Mouse (Mus musculus): ENCODE results near the gene Esr2.
"Not testable (repeated sequence)": the region's sequence is repeated elsewhere in the genome, so short reads cannot be mapped to it uniquely, and the experiment has no call there.

Gene Esr2

GRCm38 (mm10) chr12:76177000-76177863 lies at the start of gene Esr2:
Gene Esr2 (minus strand): TSS chr12:76177259.
- DNase-seq (ENCODE audit: low read depth) = peak; percentile 52

- not testable (repeated sequence) for DNase-seq (ENCODE audit: low read depth)
Observed at GRCm38 (mm10) chr12:76222104-76222503, 45.0 kb upstream of the Esr2 start.

GRCm38 (mm10) chr12:76216716-76217115 lies 39.7 kb upstream of the Esr2 start:
- DNase-seq (ENCODE audit: low read depth) = no peak

DNA sequence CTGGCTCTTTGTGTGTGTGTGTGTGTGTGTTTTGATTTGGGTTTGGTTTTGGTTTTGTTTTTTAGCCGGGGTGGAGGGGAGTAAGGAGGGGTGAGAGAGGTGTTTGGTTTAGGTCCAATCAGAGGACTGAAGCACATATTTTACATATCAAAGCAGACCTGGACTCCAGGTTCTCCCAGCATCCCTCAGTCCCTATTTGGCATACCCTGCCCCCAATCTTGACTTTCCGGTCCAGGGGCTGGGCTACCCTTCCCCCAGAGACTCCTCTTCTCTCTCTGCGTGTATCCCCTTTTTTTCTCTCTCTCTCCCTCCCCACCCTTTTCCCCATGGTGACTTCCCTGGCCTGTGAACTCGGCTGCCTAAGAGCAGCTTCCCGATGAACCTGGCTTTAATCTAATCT lies 38.1 kb upstream of the Esr2 start:
- DNase-seq (ENCODE audit: low read depth) = no peak

- DNase-seq (ENCODE audit: low read depth) = no peak
Observed at GRCm38 (mm10) chr12:76209429-76209974, 32.4 kb upstream of the Esr2 start.

DNA sequence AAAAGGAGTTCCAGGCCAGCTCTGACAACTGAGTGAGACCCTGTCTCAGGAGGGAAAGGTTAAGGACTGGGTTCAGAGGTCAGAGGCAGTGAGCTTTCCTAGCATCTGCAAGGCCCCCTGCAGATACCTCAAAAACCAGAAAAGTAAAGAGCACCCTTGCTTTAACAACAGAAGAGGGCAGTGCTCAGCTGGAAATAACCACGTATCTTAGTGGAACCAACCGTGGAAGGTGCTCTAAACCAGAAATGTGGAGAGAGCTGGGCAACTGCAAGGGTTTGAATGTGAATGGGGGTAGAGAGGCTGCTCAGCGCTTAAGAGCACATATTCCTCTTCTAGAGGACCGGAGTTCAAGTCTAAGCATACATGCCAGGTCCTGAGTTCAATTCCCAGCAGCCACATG lies 23.3 kb upstream of the Esr2 start:
- no peak for DNase-seq (ENCODE audit: low read depth)

GRCm38 (mm10) chr12:76197071-76197470 lies 20.0 kb upstream of the Esr2 start:
- no peak for DNase-seq (ENCODE audit: low read depth)

GRCm38 (mm10) chr12:76196709-76197054 lies 19.6 kb upstream of the Esr2 start:
- DNase-seq (ENCODE audit: low read depth) = peak; percentile 88

DNA sequence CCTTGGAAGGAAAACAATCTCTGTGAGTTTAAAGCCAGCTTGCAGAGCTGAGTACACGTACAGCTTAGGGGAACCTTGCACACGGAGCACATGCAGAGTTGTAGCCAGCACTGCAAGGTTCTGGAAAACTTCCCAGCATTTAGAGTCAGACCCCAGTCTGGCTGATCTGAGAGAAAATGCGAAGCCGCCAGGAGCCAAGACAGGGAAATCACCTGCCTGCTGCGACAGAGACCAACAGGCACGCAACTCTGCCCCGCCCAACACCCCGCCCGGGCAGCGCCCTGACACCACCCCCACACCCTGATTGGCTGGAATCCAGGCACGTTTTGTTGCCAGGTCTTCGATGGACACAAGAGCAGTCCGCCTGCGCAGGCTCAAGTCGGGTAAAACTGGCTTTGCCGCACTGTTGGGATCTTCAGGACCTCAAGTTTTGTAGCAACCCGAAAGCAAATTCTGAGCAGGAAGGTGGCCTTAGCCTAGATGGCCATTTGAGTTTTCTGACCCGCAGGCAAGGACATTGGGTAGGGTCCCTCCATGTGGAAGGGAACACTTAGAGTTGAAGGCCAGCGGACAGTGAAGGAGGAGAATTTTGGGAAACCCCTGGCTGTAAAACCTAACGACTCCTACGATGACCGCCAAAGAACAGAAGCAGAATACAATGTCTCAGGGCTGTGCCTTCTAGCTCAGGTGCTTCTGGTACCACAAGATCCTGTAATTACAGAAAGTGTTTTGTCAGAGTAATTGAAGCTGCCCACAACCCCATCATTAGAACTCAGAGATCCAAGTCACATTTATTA lies 19.1 kb upstream of the Esr2 start:
- peak; percentile 70 for DNase-seq (ENCODE audit: low read depth)

GRCm38 (mm10) chr12:76194526-76194925 lies 17.5 kb upstream of the Esr2 start:
- no peak for DNase-seq (ENCODE audit: low read depth)

DNA sequence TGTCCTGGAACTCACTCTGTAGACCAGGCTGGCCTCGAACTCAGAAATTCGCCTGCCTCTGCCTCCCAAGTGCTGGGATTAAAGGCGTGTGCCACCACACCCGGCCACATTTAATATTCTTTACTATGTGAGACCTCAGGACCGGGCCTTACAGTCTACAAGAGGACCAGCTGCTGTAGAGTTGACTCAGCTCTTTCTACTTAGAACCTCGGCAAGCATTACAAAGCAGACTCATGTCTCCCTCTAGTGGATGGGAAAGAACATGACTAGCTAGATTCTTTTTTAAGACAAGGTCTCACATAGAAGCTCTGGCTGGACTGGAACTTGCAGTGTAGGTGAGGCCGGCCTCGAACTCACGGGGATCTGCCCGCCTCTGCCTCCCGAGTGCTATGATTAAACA lies 13.9 kb upstream of the Esr2 start:
- DNase-seq (ENCODE audit: low read depth) = peak; percentile 66

DNA sequence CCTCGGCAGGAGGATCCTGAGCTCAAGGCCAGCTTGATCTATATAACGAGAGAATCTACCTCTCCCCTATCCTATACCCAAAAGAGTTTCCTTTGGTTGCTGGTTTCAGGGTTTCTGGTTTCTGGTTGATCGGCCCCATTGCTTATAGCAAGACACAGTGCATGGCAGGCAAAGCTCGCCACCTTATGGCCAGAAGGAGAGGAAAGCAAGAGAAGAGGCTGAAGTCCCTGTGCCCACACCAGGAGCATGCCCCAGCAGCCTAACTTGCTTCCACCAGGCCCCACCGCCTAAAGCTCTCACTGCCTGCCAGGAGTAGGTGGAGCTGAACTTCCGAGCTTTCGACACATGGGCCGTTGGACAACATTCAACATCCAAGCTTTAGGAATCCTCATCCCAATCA lies 10.8 kb upstream of the Esr2 start:
- DNase-seq (ENCODE audit: low read depth) = no peak

GRCm38 (mm10) chr12:76186473-76186872 lies 9.4 kb upstream of the Esr2 start:
- DNase-seq (ENCODE audit: low read depth) = no peak

DNA sequence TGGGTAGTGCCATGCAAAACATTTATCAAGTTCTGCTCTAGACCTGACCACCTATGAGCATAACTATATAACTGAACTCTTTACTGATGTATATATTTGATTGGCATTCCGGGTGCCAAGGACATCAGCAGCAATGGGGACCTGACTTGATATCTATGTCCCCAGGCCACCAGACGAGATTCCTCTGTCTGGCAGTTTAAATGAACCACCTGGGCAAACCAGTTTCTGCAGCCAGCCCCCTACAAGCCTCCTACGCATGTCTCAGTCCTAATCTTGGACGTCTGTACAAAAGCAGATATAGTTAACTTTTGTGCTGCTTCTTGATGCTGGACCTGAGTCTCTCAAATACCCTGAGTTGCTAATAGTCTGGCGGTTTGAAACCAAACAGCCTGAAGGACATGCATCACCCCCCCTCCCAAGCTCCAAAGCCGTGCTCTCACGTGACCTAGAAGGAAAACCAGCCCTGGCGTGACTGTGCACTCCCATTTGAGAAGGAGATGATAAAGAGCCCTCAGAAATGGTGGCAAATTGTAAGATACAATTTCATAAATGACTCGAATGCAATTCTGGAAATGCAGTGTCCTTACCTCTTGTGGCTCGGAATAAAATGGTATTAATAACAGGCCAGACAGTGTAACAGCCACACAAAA lies 8.2 kb upstream of the Esr2 start:
- DNase-seq (ENCODE audit: low read depth) = no peak

GRCm38 (mm10) chr12:76184271-76184670 lies 7.2 kb upstream of the Esr2 start:
- no peak for DNase-seq (ENCODE audit: low read depth)

- DNase-seq (ENCODE audit: low read depth) = no peak
Observed at GRCm38 (mm10) chr12:76182831-76183230, 5.8 kb upstream of the Esr2 start.

DNA sequence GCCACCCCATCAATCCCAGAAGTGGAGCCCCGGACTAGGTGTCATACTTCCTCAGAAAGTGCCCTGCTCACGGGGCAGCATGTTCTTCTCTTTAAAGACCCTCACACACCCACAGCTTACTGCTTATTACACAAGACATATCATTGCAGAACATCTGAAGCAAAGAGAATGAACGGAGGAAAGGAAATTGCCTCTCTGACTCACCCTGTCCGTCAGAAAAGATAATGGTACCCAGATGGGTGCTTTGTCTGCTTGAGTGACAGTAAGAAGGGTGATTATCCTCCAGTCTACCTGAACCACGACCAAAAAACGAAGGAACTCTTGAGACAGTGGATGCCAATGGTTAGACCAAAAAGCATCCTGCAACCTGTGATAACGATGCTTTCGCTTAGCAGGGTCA lies 4.4 kb upstream of the Esr2 start:
- no peak for DNase-seq (ENCODE audit: low read depth)

GRCm38 (mm10) chr12:76180442-76180841 lies 3.4 kb upstream of the Esr2 start:
- DNase-seq (ENCODE audit: low read depth) = no peak

GRCm38 (mm10) chr12:76179527-76179926 lies 2.5 kb upstream of the Esr2 start:
- no peak for DNase-seq (ENCODE audit: low read depth)

DNA sequence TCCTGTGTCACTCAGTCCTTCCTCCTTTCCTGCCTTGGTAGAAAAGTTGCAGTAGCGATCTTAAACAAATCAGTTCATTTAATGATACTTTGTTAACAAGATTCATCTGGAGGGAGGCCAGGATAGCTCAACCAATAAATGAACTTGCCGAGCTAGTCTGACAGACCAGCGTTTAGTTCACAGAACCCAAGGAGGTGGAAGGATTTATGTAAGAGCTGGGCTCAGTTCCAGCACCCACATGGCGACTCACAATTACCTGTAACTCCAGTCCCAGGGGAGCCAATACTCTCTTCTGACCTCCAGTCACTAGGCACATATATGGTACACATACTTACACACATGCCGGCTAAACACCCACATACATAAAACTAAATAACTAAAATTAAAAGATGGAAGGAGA lies 2.0 kb upstream of the Esr2 start:
- DNase-seq (ENCODE audit: low read depth) = no peak

DNA sequence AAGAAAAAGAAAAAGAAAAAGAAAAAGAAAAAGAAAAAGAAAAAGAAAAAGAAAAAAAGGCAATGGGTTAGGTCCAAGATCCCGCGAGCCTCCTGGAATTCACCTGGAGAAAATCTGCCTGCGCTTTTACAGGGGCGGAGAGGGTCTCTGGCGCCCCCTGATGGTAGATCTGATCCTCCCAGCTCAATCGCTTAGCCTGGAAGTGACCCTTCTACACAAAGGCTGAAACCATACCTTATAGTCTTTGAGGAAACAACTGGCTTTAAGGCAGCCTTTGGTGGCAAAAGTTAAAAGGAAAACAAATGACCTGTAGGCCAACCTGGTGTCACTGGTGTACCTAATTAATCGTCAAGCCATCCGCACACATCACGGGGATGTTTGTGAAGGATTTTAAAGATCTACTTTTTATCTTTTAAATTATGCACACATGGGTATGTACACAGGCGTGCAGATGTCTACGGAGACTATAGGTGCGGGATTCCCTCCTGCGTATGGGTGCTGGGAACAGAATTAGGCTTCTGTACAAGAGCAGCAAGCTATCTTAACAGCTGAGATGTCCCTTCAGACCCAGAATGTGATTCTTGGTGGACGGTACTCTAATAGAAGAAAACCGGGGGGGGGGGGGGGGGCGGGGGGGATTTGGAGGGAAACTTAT lies 932 bp upstream of the Esr2 start:
- peak; percentile 79 for DNase-seq (ENCODE audit: low read depth)

DNA sequence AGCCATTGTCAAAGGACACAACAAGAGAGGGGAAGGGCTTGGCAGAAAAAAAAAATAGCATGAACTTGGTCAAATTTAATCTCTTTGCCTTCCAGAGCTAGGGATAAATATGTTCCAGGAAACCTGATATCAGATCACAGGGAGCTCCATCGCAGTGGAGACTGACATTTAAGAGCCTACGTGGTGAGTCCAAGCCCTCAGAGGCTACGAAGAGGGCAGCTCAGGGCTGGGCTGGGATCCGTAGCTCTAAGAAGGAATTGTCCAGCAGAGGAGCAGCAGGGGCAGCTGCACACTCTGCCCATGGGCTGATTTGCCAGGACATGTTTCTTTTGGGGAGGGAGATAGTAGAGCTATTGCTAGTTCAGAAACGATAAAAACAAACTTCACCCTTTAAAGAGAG lies 11.4 kb downstream of the Esr2 start:
- DNase-seq (ENCODE audit: low read depth) = no peak
